Mouse (Mus musculus) thymus, adult 18-20 months (tissue): Measurements from ENCODE around the gene Plxdc2.
A peak's percentile ranks its signal among the peaks of the same experiment; 100 is the strongest.

Source experiments
- DNase-seq, 2 experiments: peaks; one replicate each; pipeline ENCODE4 v3.0.0; 2022; ENCODE audit warnings: mixed read lengths in 2 of 2

Plxdc2 gene

GRCm38 (mm10) chr2:16439030-16439429 is 82.9 kb downstream of the Plxdc2 start:
- DNase-seq = no peak

- DNase-seq = no peak
Measured at GRCm38 (mm10) chr2:16442643-16443042, 86.5 kb downstream of the Plxdc2 start.

- DNase-seq = no peak
Measured at GRCm38 (mm10) chr2:16447936-16448335, 91.8 kb downstream of the Plxdc2 start.

GRCm38 (mm10) chr2:16450838-16451665 is 94.9 kb downstream of the Plxdc2 start:
- DNase-seq = no peak

GRCm38 (mm10) chr2:16451666-16452009 is 95.5 kb downstream of the Plxdc2 start:
- no peak for DNase-seq

GRCm38 (mm10) chr2:16452080-16452479 is 96.0 kb downstream of the Plxdc2 start:
- no peak for DNase-seq

GRCm38 (mm10) chr2:16456264-16456780 is 100.2 kb downstream of the Plxdc2 start:
- DNase-seq = no peak

GRCm38 (mm10) chr2:16459490-16459889 is 103.4 kb downstream of the Plxdc2 start:
- DNase-seq = no peak

- DNase-seq = no peak
Measured at GRCm38 (mm10) chr2:16470099-16470498, 114.0 kb downstream of the Plxdc2 start.

- DNase-seq = peak; percentile 1 to 14
Measured at GRCm38 (mm10) chr2:16483943-16484342, 127.8 kb downstream of the Plxdc2 start.

- DNase-seq = no peak
Measured at GRCm38 (mm10) chr2:16485970-16486369, 129.9 kb downstream of the Plxdc2 start.

GRCm38 (mm10) chr2:16491242-16491641 is 135.1 kb downstream of the Plxdc2 start:
- no peak for DNase-seq

- DNase-seq = no peak
Measured at GRCm38 (mm10) chr2:16502843-16503242, 146.7 kb downstream of the Plxdc2 start.

- no peak for DNase-seq
Measured at GRCm38 (mm10) chr2:16507540-16508230, 151.6 kb downstream of the Plxdc2 start.

GRCm38 (mm10) chr2:16518148-16518547 is 162.0 kb downstream of the Plxdc2 start:
- DNase-seq = no peak

- no peak for DNase-seq
Measured at GRCm38 (mm10) chr2:16523427-16523826, 167.3 kb downstream of the Plxdc2 start.

GRCm38 (mm10) chr2:16532244-16532643 is 176.1 kb downstream of the Plxdc2 start:
- DNase-seq = no peak

- DNase-seq = no peak
Measured at GRCm38 (mm10) chr2:16534566-16534965, 178.5 kb downstream of the Plxdc2 start.

- DNase-seq = no peak
Measured at GRCm38 (mm10) chr2:16541226-16541625, 185.1 kb downstream of the Plxdc2 start.

- DNase-seq = no peak
Measured at GRCm38 (mm10) chr2:16545207-16545606, 189.1 kb downstream of the Plxdc2 start.

GRCm38 (mm10) chr2:16559287-16559686 is 203.2 kb downstream of the Plxdc2 start:
- DNase-seq = no peak

GRCm38 (mm10) chr2:16568263-16568662 is 212.2 kb downstream of the Plxdc2 start:
- no peak for DNase-seq

GRCm38 (mm10) chr2:16571169-16571751 is 215.2 kb downstream of the Plxdc2 start:
- no peak for DNase-seq

- DNase-seq = no peak
Measured at GRCm38 (mm10) chr2:16576566-16576965, 220.5 kb downstream of the Plxdc2 start.
